In genomic region chr13:12175988-12176736, GRCm38 (mm10) we compare ENCODE assay signal across 19 mouse cellular contexts.
DNase-seq lines count a peak whose midpoint lies in the region; ATAC-seq and TF ChIP-seq lines count a peak whose summit lies in the region.
"Had no signal": no experiment of that assay in that cellular context is flagged by ENCODE, and none has a peak within 500 bp of the region (broad histone marks: within the 10 kb centered on the region; RNA-seq: fewer than 3 reads in every experiment).

No protein-coding gene starts in this region.

- TF ChIP-seq POLR2A in ES-Bruce4 (IDR thresholded peaks at IDR 0.05; ENCODE audit: insufficient read depth, low read length): no peak

- ATAC-seq in forebrain, embryonic 16.5 days: 0 out of 2 replicates have a peak, but pooled peaks have one; percentile 12
- no peak for ATAC-seq in forebrain, postnatal 0 days
- peak; percentile 59; the same call in 1 of the 2 replicates for ATAC-seq in kidney, embryonic 15.5 days (replicated peaks; ENCODE audit: low FRiP score)
- ATAC-seq in embryonic facial prominence, embryonic 14.5 days (ENCODE audit: low read depth): peak; percentile 45; the same call in 1 of the 2 replicates
- ATAC-seq: activated CD4-positive, CD25-positive, alpha-beta regulatory T cell, adult 4 months; inflammation-experienced regulatory T-cells, adult 6 months had no signal

- no peak overlapping the region for H3K27ac ChIP-seq in forebrain, embryonic 16.5 days (ENCODE audit: low read length)
- no peak overlapping the region for H3K27ac ChIP-seq in forebrain, postnatal 0 days (ENCODE audit: low read depth, low read length)
- no peak overlapping the region for H3K27ac ChIP-seq in kidney, embryonic 15.5 days
- H3K27ac ChIP-seq in ES-Bruce4 (ENCODE audit: insufficient read depth, low read length): peak overlapping the region; percentile 99
- H3K27ac ChIP-seq in embryonic facial prominence, embryonic 14.5 days (replicated peaks; ENCODE audit: low read depth, low read length): no peak overlapping the region
- H3K27ac ChIP-seq: layer of hippocampus, adult 2 months; liver, embryonic 13.5 days; neural tube, embryonic 15.5 days had no signal

- no peak for TF ChIP-seq CTCF in forebrain, postnatal 0 days (IDR thresholded peaks at IDR 0.05; ENCODE audit: low read depth)
- TF ChIP-seq CTCF in ES-Bruce4 (IDR thresholded peaks at IDR 0.05; ENCODE audit: low read depth, low read length): no peak

- H3K36me3 ChIP-seq in forebrain, embryonic 16.5 days (ENCODE audit: control insufficient read depth, insufficient read depth): no peaks in the 10 kb centered on the region
- H3K36me3 ChIP-seq in forebrain, postnatal 0 days (ENCODE audit: insufficient read depth): no peaks in the 10 kb centered on the region
- H3K36me3 ChIP-seq in kidney, embryonic 15.5 days: 0 out of 2 replicates have a peak, but pooled peaks cover 4% of the 10 kb centered on the region
- peaks cover 2% of the 10 kb centered on the region; the same call in 1 of the 2 replicates for H3K36me3 ChIP-seq in ES-Bruce4 (ENCODE audit: control insufficient read depth, insufficient read depth, low read length, poor library complexity, severe bottlenecking)
- H3K36me3 ChIP-seq in embryonic facial prominence, embryonic 14.5 days (ENCODE audit: control insufficient read depth, insufficient read depth, low read length): no peaks in the 10 kb centered on the region
- H3K36me3 ChIP-seq: liver, embryonic 13.5 days had no signal

- TF ChIP-seq EP300 in ES-Bruce4 (IDR thresholded peaks at IDR 0.05; ENCODE audit: insufficient read depth, low read depth, low read length): no peak; the same call in 1 of the 2 replicates

- no peaks in the 10 kb centered on the region for H3K4me1 ChIP-seq in forebrain, embryonic 16.5 days (replicated peaks; ENCODE audit: control insufficient read depth, insufficient read depth, low read length)
- no peaks in the 10 kb centered on the region for H3K4me1 ChIP-seq in forebrain, postnatal 0 days (ENCODE audit: insufficient read depth)
- no peaks in the 10 kb centered on the region for H3K4me1 ChIP-seq in kidney, embryonic 15.5 days
- H3K4me1 ChIP-seq in ES-Bruce4 (ENCODE audit: control insufficient read depth, insufficient read depth, low read length): peaks cover 5% of the 10 kb centered on the region
- H3K4me1 ChIP-seq in embryonic facial prominence, embryonic 14.5 days (ENCODE audit: control insufficient read depth, insufficient read depth, low read length): no peaks in the 10 kb centered on the region
- H3K4me1 ChIP-seq: liver, embryonic 13.5 days; neural tube, embryonic 15.5 days had no signal

- H3K27me3 ChIP-seq in forebrain, embryonic 16.5 days (replicated peaks; ENCODE audit: control insufficient read depth, insufficient read depth, low read length): no peaks in the 10 kb centered on the region
- H3K27me3 ChIP-seq in forebrain, postnatal 0 days (ENCODE audit: insufficient read depth, low read length): no peaks in the 10 kb centered on the region
- no peaks in the 10 kb centered on the region for H3K27me3 ChIP-seq in kidney, embryonic 15.5 days
- H3K27me3 ChIP-seq in ES-Bruce4 (ENCODE audit: control insufficient read depth, insufficient read depth, low read length, poor library complexity, severe bottlenecking): no peaks in the 10 kb centered on the region
- no peaks in the 10 kb centered on the region for H3K27me3 ChIP-seq in embryonic facial prominence, embryonic 14.5 days (replicated peaks; ENCODE audit: control insufficient read depth, insufficient read depth, low read length)
- H3K27me3 ChIP-seq: liver, embryonic 13.5 days; neural tube, embryonic 15.5 days had no signal

- H3K4me3 ChIP-seq in forebrain, embryonic 16.5 days (replicated peaks; ENCODE audit: low read length): no peak overlapping the region
- no peak overlapping the region for H3K4me3 ChIP-seq in forebrain, postnatal 0 days (ENCODE audit: low read depth, low read length)
- H3K4me3 ChIP-seq in kidney, embryonic 15.5 days (replicated peaks): no peak overlapping the region
- H3K4me3 ChIP-seq in ES-Bruce4 (ENCODE audit: low read depth, low read length): peak overlapping the region; percentile 97
- H3K4me3 ChIP-seq in embryonic facial prominence, embryonic 14.5 days (ENCODE audit: low read depth, low read length): no peak overlapping the region
- H3K4me3 ChIP-seq: erythroblast, embryonic 14.5 days; layer of hippocampus, adult 2 months; liver, embryonic 13.5 days; neural tube, embryonic 15.5 days had no signal

- no peak for DNase-seq in forebrain, postnatal 0 days
- DNase-seq in kidney, postnatal 14 days: no peak
- no peak for DNase-seq in embryonic facial prominence, embryonic 14.5 days (ENCODE audit: low spot score)
- no peak for DNase-seq in left cerebral cortex, adult 11 months (ENCODE audit: low spot score)
- no peak for DNase-seq in layer of hippocampus, postnatal 10 days (ENCODE audit: low spot score in 2 of 2)
- DNase-seq: B cell, adult 2 months; cerebellum, adult 11-12 months; liver, embryonic 13.5 days; lung, postnatal 14 days; retina, postnatal 1 day; thymus, postnatal 36 days had no signal

- H3K9me3 ChIP-seq in forebrain, embryonic 16.5 days (ENCODE audit: control insufficient read depth, low read length): no peaks in the 10 kb centered on the region
- H3K9me3 ChIP-seq in forebrain, postnatal 0 days (ENCODE audit: low read length): no peaks in the 10 kb centered on the region
- H3K9me3 ChIP-seq in kidney, embryonic 15.5 days (replicated peaks): no peaks in the 10 kb centered on the region
- H3K9me3 ChIP-seq in ES-Bruce4 (replicated peaks; ENCODE audit: control insufficient read depth, insufficient read depth, low read length, poor library complexity, severe bottlenecking): no peaks in the 10 kb centered on the region
- H3K9me3 ChIP-seq in embryonic facial prominence, embryonic 14.5 days (ENCODE audit: control insufficient read depth, low read length): no peaks in the 10 kb centered on the region
- H3K9me3 ChIP-seq: liver, embryonic 13.5 days; neural tube, embryonic 15.5 days had no signal

- no peak overlapping the region for H3K9ac ChIP-seq in forebrain, embryonic 16.5 days (replicated peaks; ENCODE audit: low read depth, low read length)
- H3K9ac ChIP-seq in forebrain, postnatal 0 days: no peak overlapping the region
- H3K9ac ChIP-seq in kidney, embryonic 15.5 days: no peak overlapping the region
- peak overlapping the region; percentile 89 for H3K9ac ChIP-seq in ES-Bruce4 (ENCODE audit: low read depth, poor library complexity, severe bottlenecking)
- H3K9ac ChIP-seq in embryonic facial prominence, embryonic 14.5 days (ENCODE audit: low read depth, low read length): no peak overlapping the region
- H3K9ac ChIP-seq: liver, embryonic 13.5 days; neural tube, embryonic 15.5 days had no signal

- H3K4me2 ChIP-seq in forebrain, embryonic 16.5 days (ENCODE audit: low read length): no peak overlapping the region
- no peak overlapping the region for H3K4me2 ChIP-seq in forebrain, postnatal 0 days (ENCODE audit: low read depth)
- 0 out of 2 replicates have a peak overlapping the region, but pooled peaks have one; percentile 31 for H3K4me2 ChIP-seq in kidney, embryonic 15.5 days
- no peak overlapping the region for H3K4me2 ChIP-seq in embryonic facial prominence, embryonic 14.5 days (ENCODE audit: low read depth, low read length)
- H3K4me2 ChIP-seq: liver, embryonic 13.5 days; neural tube, embryonic 15.5 days had no signal

- 45% methylated on average over 16 of the region's 16 CpGs for WGBS in forebrain, embryonic 16.5 days
- WGBS in forebrain, postnatal 0 days: 41% methylated on average over 16 of the region's 16 CpGs
- 34% methylated on average over 16 of the region's 16 CpGs for WGBS in kidney, embryonic 15.5 days
- 36% methylated on average over 16 of the region's 16 CpGs for whole genome bisulfite sequencing in embryonic facial prominence, embryonic 14.5 days
